Mouse (Mus musculus) hindbrain, embryonic 12.5 days (tissue): ENCODE measurements at regions not wholly inside any gene's neighbourhood (a gene's known extent, or its start where the extent isn't known, plus 50 kb on each side); places are given as distances from the start of the nearest gene placed in this dataset.

ENCODE experiments used
- ATAC-seq: fragments of 200-750 bp; cut with Nextera tagmentation; 2 replicates; pipeline ENCODE4 v1.8.0; 2017; ENCODE audit warnings: moderate TSS enrichment; ENCODE audit not compliant: low FRiP score
- H3K27ac ChIP-seq: fragments of 300-500 bp; sonication (generic); 2 replicates; pipeline ENCODE4 v1.5.1; 2016; ENCODE audit warnings: mild to moderate bottlenecking
- H3K27me3 ChIP-seq: fragments of 300-500 bp; sonication (generic); 2 replicates; pipeline ENCODE4 v1.6.1; 2016; ENCODE audit warnings: mild to moderate bottlenecking
- H3K36me3 ChIP-seq: fragments of 300-500 bp; sonication (generic); 2 replicates; pipeline ENCODE4 v1.6.1; 2016; ENCODE audit warnings: mild to moderate bottlenecking
- H3K4me1 ChIP-seq: fragments of 300-500 bp; sonication (generic); 2 replicates; pipeline ENCODE4 v1.6.1; 2016
- H3K4me2 ChIP-seq: fragments of 300-500 bp; sonication (generic); replicated peaks from 2 replicates; pipeline ENCODE4 v1.6.1; 2016; ENCODE audit warnings: mild to moderate bottlenecking
- H3K4me3 ChIP-seq: fragments of 300-500 bp; sonication (generic); 2 replicates; pipeline ENCODE4 v1.5.1; 2016; ENCODE audit warnings: mild to moderate bottlenecking
- H3K9ac ChIP-seq: fragments of 300-500 bp; sonication (generic); 2 replicates; pipeline ENCODE4 v1.6.1; 2016; ENCODE audit warnings: mild to moderate bottlenecking, moderate library complexity
- H3K9me3 ChIP-seq: fragments of 300-500 bp; sonication (generic); replicated peaks from 2 replicates; pipeline ENCODE4 v1.6.1; 2016; ENCODE audit warnings: mild to moderate bottlenecking
- WGBS: fragments of 180-500 bp; shearing (Covaris S2); methylation state at CpG from one replicate; pipeline ENCODE4 v1.1.7; 2016; 5-methylcytosine and 5-hydroxymethylcytosine counted together

GRCm38 (mm10) chr15:52964403-52964802 lies 920.3 kb upstream of the Gm7489 start:
- WGBS: 44% methylated on average over 1 of the region's 1 CpGs
- no peak for ATAC-seq
- no peak overlapping the region for H3K4me3 ChIP-seq
- no peak overlapping the region for H3K27ac ChIP-seq
- no peaks in the 10 kb centered on the region for H3K27me3 ChIP-seq
- no peaks in the 10 kb centered on the region for H3K9me3 ChIP-seq
- no peaks in the 10 kb centered on the region for H3K36me3 ChIP-seq
- no peak overlapping the region for H3K9ac ChIP-seq
- no peak overlapping the region for H3K4me2 ChIP-seq
- H3K4me1 ChIP-seq: peaks cover 4% of the 10 kb centered on the region

GRCm38 (mm10) chr15:52967801-52968235 lies 916.9 kb upstream of the Gm7489 start:
- no peak overlapping the region for H3K4me2 ChIP-seq
- no peaks in the 10 kb centered on the region for H3K27me3 ChIP-seq
- H3K4me3 ChIP-seq: no peak overlapping the region
- H3K4me1 ChIP-seq: peaks cover 4% of the 10 kb centered on the region
- H3K27ac ChIP-seq: no peak overlapping the region
- WGBS: 6% methylated on average over 4 of the region's 4 CpGs
- no peak overlapping the region for H3K9ac ChIP-seq
- no peaks in the 10 kb centered on the region for H3K9me3 ChIP-seq
- no peak for ATAC-seq
- H3K36me3 ChIP-seq: no peaks in the 10 kb centered on the region

GRCm38 (mm10) chr15:52982821-52983220 lies 901.9 kb upstream of the Gm7489 start:
- H3K9me3 ChIP-seq: no peaks in the 10 kb centered on the region
- no peaks in the 10 kb centered on the region for H3K4me1 ChIP-seq
- no peak overlapping the region for H3K4me2 ChIP-seq
- no peak overlapping the region for H3K9ac ChIP-seq
- no peaks in the 10 kb centered on the region for H3K27me3 ChIP-seq
- 86% methylated on average over 2 of the region's 2 CpGs for WGBS
- H3K4me3 ChIP-seq: no peak overlapping the region
- H3K27ac ChIP-seq: no peak overlapping the region
- ATAC-seq: no peak
- H3K36me3 ChIP-seq: no peaks in the 10 kb centered on the region

- H3K27ac ChIP-seq: no peak overlapping the region
- H3K4me1 ChIP-seq: no peaks in the 10 kb centered on the region
- no peaks in the 10 kb centered on the region for H3K36me3 ChIP-seq
- no peak overlapping the region for H3K9ac ChIP-seq
- ATAC-seq: no peak
- H3K9me3 ChIP-seq: no peaks in the 10 kb centered on the region
- H3K4me2 ChIP-seq: no peak overlapping the region
- no peak overlapping the region for H3K4me3 ChIP-seq
- H3K27me3 ChIP-seq: no peaks in the 10 kb centered on the region
These were observed 894.1 kb upstream of the Gm7489 start for GRCm38 (mm10) chr15:52990580-52990979.

- Histone ChIP-seq H3K36me3 (no peaks in the 10 kb centered on the region), H3K27me3 (no peaks in the 10 kb centered on the region), H3K9ac (no peak overlapping the region), H3K4me2 (no peak overlapping the region), H3K9me3 (no peaks in the 10 kb centered on the region), H3K4me3 (no peak overlapping the region), H3K27ac (no peak overlapping the region), H3K4me1 (no peaks in the 10 kb centered on the region)
- ATAC-seq: no peak
- WGBS: 83% methylated on average over 1 of the region's 1 CpGs
These were observed 890.4 kb upstream of the Gm7489 start for GRCm38 (mm10) chr15:52994351-52994750.

- Histone ChIP-seq H3K4me3 (no peak overlapping the region), H3K27me3 (no peaks in the 10 kb centered on the region), H3K9ac (no peak overlapping the region), H3K9me3 (no peaks in the 10 kb centered on the region), H3K4me1 (no peaks in the 10 kb centered on the region), H3K27ac (no peak overlapping the region), H3K4me2 (no peak overlapping the region), H3K36me3 (no peaks in the 10 kb centered on the region)
- ATAC-seq: no peak
- WGBS: 90% methylated on average over 2 of the region's 2 CpGs
These were observed 885.5 kb upstream of the Gm7489 start for GRCm38 (mm10) chr15:52999200-52999599.

- WGBS: 85% methylated on average over 2 of the region's 2 CpGs
- Histone ChIP-seq H3K27ac (no peak overlapping the region), H3K9me3 (no peaks in the 10 kb centered on the region), H3K4me3 (no peak overlapping the region), H3K4me1 (no peaks in the 10 kb centered on the region), H3K36me3 (no peaks in the 10 kb centered on the region), H3K4me2 (no peak overlapping the region), H3K9ac (no peak overlapping the region), H3K27me3 (no peaks in the 10 kb centered on the region)
- ATAC-seq: no peak
These were observed 884.9 kb upstream of the Gm7489 start for GRCm38 (mm10) chr15:52999776-53000175.

- 84% methylated on average over 3 of the region's 3 CpGs for WGBS
- no peak for ATAC-seq
These were observed 883.3 kb upstream of the Gm7489 start for GRCm38 (mm10) chr15:53001429-53001828.

GRCm38 (mm10) chr15:53001964-53002363 lies 882.7 kb upstream of the Gm7489 start:
- Histone ChIP-seq H3K27ac (no peak overlapping the region), H3K36me3 (no peaks in the 10 kb centered on the region), H3K4me2 (no peak overlapping the region), H3K4me1 (no peaks in the 10 kb centered on the region), H3K9ac (no peak overlapping the region), H3K9me3 (no peaks in the 10 kb centered on the region), H3K4me3 (no peak overlapping the region), H3K27me3 (no peaks in the 10 kb centered on the region)
- 92% methylated on average over 4 of the region's 4 CpGs for WGBS
- ATAC-seq: no peak

More at GRCm38 (mm10) chr15:53001429-53001828, 883.3 kb upstream of the Gm7489 start:
- Histone ChIP-seq H3K36me3 (no peaks in the 10 kb centered on the region), H3K27ac (no peak overlapping the region), H3K4me1 (no peaks in the 10 kb centered on the region), H3K4me2 (no peak overlapping the region), H3K9me3 (no peaks in the 10 kb centered on the region), H3K4me3 (no peak overlapping the region), H3K9ac (no peak overlapping the region), H3K27me3 (no peaks in the 10 kb centered on the region)

- Histone ChIP-seq H3K4me3 (no peak overlapping the region), H3K9me3 (no peaks in the 10 kb centered on the region), H3K4me2 (no peak overlapping the region), H3K9ac (no peak overlapping the region), H3K27me3 (no peaks in the 10 kb centered on the region), H3K27ac (no peak overlapping the region), H3K36me3 (no peaks in the 10 kb centered on the region), H3K4me1 (no peaks in the 10 kb centered on the region)
- ATAC-seq: no peak
These were observed 880.6 kb upstream of the Gm7489 start for GRCm38 (mm10) chr15:53004078-53004477.

GRCm38 (mm10) chr15:53006844-53007243 lies 877.9 kb upstream of the Gm7489 start:
- Histone ChIP-seq H3K4me2 (no peak overlapping the region), H3K9ac (no peak overlapping the region), H3K9me3 (no peaks in the 10 kb centered on the region), H3K4me1 (no peaks in the 10 kb centered on the region), H3K36me3 (no peaks in the 10 kb centered on the region), H3K27me3 (no peaks in the 10 kb centered on the region), H3K4me3 (no peak overlapping the region), H3K27ac (no peak overlapping the region)
- WGBS: 76% methylated on average over 1 of the region's 1 CpGs
- no peak for ATAC-seq

- Histone ChIP-seq H3K36me3 (no peaks in the 10 kb centered on the region), H3K4me3 (no peak overlapping the region), H3K4me1 (no peaks in the 10 kb centered on the region), H3K4me2 (no peak overlapping the region), H3K27me3 (no peaks in the 10 kb centered on the region), H3K9me3 (no peaks in the 10 kb centered on the region), H3K9ac (no peak overlapping the region), H3K27ac (no peak overlapping the region)
- ATAC-seq: no peak
- 86% methylated on average over 3 of the region's 3 CpGs for WGBS
These were observed 875.4 kb upstream of the Gm7489 start for GRCm38 (mm10) chr15:53009337-53009736.
